Mouse (Mus musculus): ENCODE measurements at regions not wholly inside any gene's neighbourhood (a gene's known extent, or its start where the extent isn't known, plus 50 kb on each side); places are given as distances from the start of the nearest gene placed in this dataset.
A peak's percentile ranks its signal among the peaks of the same experiment; 100 is the strongest.

DNA sequence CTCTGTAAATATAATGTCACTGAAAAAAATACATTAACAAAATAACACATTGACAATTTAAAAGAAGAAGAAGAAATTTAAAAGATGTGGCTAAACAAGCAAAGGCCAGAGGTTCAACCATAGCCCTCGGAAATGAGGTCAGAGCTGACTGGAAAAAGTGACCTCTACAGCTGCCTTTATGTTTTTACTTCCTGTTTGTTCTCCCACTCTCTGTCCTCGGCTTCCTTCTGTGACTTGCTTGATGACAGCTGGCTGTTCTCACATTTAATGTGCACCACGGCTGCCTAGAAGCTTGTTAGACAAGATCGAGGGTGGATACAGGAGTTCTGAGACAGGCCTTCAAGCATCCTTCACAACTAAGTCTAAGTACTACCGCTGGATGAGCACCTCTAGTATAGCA, 194.9 kb upstream of the Acvr2a start:
- Histone ChIP-seq H3K36me3 (ENCODE audit: control insufficient read depth, insufficient read depth, low read length) (no peaks in the 10 kb centered on the region), H3K27me3 (replicated peaks; ENCODE audit: control insufficient read depth, insufficient read depth, low read length) (no peaks in the 10 kb centered on the region; the same call in 1 of the 2 replicates), H3K4me1 (ENCODE audit: control insufficient read depth, insufficient read depth, low read length) (no peaks in the 10 kb centered on the region), H3K4me3 (ENCODE audit: insufficient read depth, low read depth, low read length) (no peak overlapping the region), H3K27ac (ENCODE audit: insufficient read depth, low read depth, low read length) (no peak overlapping the region)
- peak; percentile 69 for DNase-seq
- TF ChIP-seq POLR2A (IDR thresholded peaks at IDR 0.05; ENCODE audit: low read depth, low read length) = no peak
- TF ChIP-seq CTCF (conservative IDR thresholded peaks at IDR 0.05; ENCODE audit: insufficient read depth, insufficient read length, low read depth, low read length) = no peak
- WGBS = 31% methylated on average over 5 of the region's 5 CpGs

DNA sequence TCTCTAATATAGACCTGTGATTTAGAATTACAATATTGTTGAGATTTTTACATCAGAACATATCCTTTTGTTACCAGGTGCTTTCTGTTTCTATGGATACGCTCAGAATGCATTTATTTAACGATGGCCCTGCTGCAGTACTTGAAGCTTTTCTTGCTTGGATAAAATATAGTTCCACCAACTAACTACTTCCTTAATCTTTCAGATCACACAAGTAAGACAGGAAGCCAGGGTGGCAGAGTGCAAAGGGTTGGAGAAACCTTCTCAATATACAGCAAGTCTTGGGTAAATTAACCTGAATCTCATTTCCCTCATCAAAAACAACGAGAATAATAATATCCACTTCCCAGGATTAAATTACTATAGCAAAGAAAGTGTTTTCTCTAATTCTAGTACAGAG, 193.1 kb upstream of the Acvr2a start:
- DNase-seq = no peak
- no peak overlapping the region for H3K4me3 ChIP-seq (ENCODE audit: insufficient read depth, low read depth, low read length)
- WGBS = 56% methylated on average over 3 of the region's 3 CpGs
- no peaks in the 10 kb centered on the region for H3K4me1 ChIP-seq (ENCODE audit: control insufficient read depth, insufficient read depth, low read length)
- no peak for TF ChIP-seq CTCF (conservative IDR thresholded peaks at IDR 0.05; ENCODE audit: insufficient read depth, insufficient read length, low read depth, low read length)
- TF ChIP-seq POLR2A (IDR thresholded peaks at IDR 0.05; ENCODE audit: low read depth, low read length) = no peak
- H3K27ac ChIP-seq (ENCODE audit: insufficient read depth, low read depth, low read length) = no peak overlapping the region
- H3K27me3 ChIP-seq (replicated peaks; ENCODE audit: control insufficient read depth, insufficient read depth, low read length) = no peaks in the 10 kb centered on the region; the same call in 1 of the 2 replicates
- no peaks in the 10 kb centered on the region for H3K36me3 ChIP-seq (ENCODE audit: control insufficient read depth, insufficient read depth, low read length)

DNA sequence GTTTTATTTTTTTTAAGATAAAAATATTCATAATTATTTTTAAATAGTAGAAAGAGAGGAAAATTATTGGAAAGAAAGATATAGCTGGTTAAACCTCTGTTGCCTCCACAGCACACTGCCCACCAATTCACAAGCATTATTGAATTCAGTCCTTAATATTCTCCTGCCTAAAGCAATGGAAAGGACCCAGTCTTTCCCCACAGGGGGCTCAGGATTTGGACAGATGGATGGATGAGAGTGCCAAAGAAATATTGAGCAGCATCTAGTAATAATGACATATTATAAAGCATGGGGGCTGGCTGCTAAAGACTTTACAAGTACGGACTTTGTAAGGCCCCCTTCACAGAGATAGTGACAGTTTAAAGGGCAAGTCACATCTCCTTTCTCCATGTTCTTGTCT, 191.6 kb upstream of the Acvr2a start:
- WGBS = 97% methylated on average over 1 of the region's 1 CpGs
- DNase-seq = no peak
- Histone ChIP-seq H3K36me3 (ENCODE audit: control insufficient read depth, insufficient read depth, low read length) (no peaks in the 10 kb centered on the region), H3K27ac (ENCODE audit: insufficient read depth, low read depth, low read length) (no peak overlapping the region), H3K4me3 (ENCODE audit: insufficient read depth, low read depth, low read length) (no peak overlapping the region), H3K4me1 (ENCODE audit: control insufficient read depth, insufficient read depth, low read length) (no peaks in the 10 kb centered on the region), H3K27me3 (replicated peaks; ENCODE audit: control insufficient read depth, insufficient read depth, low read length) (no peaks in the 10 kb centered on the region; the same call in 1 of the 2 replicates)
- no peak for TF ChIP-seq CTCF (conservative IDR thresholded peaks at IDR 0.05; ENCODE audit: insufficient read depth, insufficient read length, low read depth, low read length)
- no peak for TF ChIP-seq POLR2A (IDR thresholded peaks at IDR 0.05; ENCODE audit: low read depth, low read length)

DNA sequence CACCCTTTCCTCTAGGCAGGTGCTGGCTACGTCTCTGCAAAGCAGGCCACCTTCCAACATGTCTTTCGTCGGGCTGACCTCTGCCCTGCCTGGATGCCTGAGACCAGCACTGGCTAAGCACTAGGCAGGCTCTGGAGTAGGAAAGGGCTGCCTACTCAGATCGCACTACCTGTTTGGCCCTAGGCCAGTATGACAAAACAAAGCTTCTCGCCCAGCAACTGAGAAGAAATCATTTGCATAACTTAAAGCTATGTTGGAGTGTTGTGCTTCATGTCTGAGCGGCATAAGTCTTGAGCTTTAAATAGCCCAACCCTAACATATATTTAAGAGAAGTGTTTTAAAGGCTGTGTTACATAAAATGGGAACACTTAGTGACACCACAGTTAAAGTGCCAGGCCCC, 189.9 kb upstream of the Acvr2a start:
- H3K27ac ChIP-seq (ENCODE audit: insufficient read depth, low read depth, low read length) = no peak overlapping the region; the same call in 1 of the 2 replicates
- no peaks in the 10 kb centered on the region for H3K4me1 ChIP-seq (ENCODE audit: control insufficient read depth, insufficient read depth, low read length)
- DNase-seq = peak; percentile 64
- no peaks in the 10 kb centered on the region; the same call in 1 of the 2 replicates for H3K27me3 ChIP-seq (replicated peaks; ENCODE audit: control insufficient read depth, insufficient read depth, low read length)
- no peak overlapping the region for H3K4me3 ChIP-seq (ENCODE audit: insufficient read depth, low read depth, low read length)
- no peaks in the 10 kb centered on the region for H3K36me3 ChIP-seq (ENCODE audit: control insufficient read depth, insufficient read depth, low read length)
- TF ChIP-seq POLR2A (IDR thresholded peaks at IDR 0.05; ENCODE audit: low read depth, low read length) = no peak
- TF ChIP-seq CTCF (conservative IDR thresholded peaks at IDR 0.05; ENCODE audit: insufficient read depth, insufficient read length, low read depth, low read length) = no peak
- WGBS = 28% methylated on average over 6 of the region's 6 CpGs

DNA sequence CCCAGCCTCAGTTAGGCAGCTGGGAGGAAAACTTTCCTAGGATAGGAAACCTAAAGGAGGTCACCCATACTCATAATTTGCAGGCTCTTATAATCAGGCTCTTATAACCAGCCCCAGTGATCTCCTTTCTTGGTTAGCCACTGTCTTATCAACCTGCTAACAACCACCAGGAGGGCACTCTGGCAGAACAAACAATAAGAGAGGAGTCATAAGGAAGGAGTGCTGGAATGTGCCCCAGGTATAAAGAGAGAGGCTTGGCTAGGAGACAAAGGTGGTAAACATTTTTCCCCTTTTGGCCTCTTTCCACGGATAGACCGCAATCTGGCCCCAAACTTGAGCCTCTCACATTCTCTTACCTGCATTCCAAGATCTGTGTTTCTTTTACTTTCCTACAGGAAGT, 189.4 kb upstream of the Acvr2a start:
- no peak overlapping the region for H3K4me3 ChIP-seq (ENCODE audit: insufficient read depth, low read depth, low read length)
- H3K4me1 ChIP-seq (ENCODE audit: control insufficient read depth, insufficient read depth, low read length) = no peaks in the 10 kb centered on the region
- H3K27me3 ChIP-seq (replicated peaks; ENCODE audit: control insufficient read depth, insufficient read depth, low read length) = no peaks in the 10 kb centered on the region
- WGBS = 69% methylated on average over 2 of the region's 2 CpGs
- H3K27ac ChIP-seq (ENCODE audit: insufficient read depth, low read depth, low read length) = no peak overlapping the region
- H3K36me3 ChIP-seq (ENCODE audit: control insufficient read depth, insufficient read depth, low read length) = no peaks in the 10 kb centered on the region
- no peak for DNase-seq
- TF ChIP-seq POLR2A (IDR thresholded peaks at IDR 0.05; ENCODE audit: low read depth, low read length) (no peak), CTCF (conservative IDR thresholded peaks at IDR 0.05; ENCODE audit: insufficient read depth, insufficient read length, low read depth, low read length) (no peak)

DNA sequence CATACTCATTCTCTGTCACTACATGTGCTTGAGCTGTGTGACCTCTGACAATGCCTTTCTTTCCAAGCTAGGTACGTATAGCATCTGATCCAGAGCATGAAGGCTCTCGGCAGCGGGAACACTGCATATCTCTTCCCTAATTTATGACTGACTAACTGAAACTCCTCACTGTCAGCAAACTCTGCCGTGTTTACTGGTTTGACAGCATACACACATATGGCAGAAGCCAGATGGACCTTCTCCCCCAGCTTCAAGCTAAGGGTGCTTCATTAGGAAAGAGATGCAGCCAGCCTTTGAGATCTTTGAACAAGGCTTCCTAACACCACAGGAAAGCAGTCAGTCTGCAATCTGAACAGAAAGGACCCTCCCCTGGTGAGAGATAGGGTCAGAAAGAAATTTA, 186.9 kb upstream of the Acvr2a start:
- Histone ChIP-seq H3K27ac (ENCODE audit: insufficient read depth, low read depth, low read length) (no peak overlapping the region), H3K27me3 (replicated peaks; ENCODE audit: control insufficient read depth, insufficient read depth, low read length) (no peaks in the 10 kb centered on the region), H3K4me1 (ENCODE audit: control insufficient read depth, insufficient read depth, low read length) (no peaks in the 10 kb centered on the region), H3K4me3 (ENCODE audit: insufficient read depth, low read depth, low read length) (no peak overlapping the region), H3K36me3 (ENCODE audit: control insufficient read depth, insufficient read depth, low read length) (no peaks in the 10 kb centered on the region)
- TF ChIP-seq POLR2A (IDR thresholded peaks at IDR 0.05; ENCODE audit: low read depth, low read length) = no peak
- 65% methylated on average over 4 of the region's 4 CpGs for WGBS
- DNase-seq = no peak

DNA sequence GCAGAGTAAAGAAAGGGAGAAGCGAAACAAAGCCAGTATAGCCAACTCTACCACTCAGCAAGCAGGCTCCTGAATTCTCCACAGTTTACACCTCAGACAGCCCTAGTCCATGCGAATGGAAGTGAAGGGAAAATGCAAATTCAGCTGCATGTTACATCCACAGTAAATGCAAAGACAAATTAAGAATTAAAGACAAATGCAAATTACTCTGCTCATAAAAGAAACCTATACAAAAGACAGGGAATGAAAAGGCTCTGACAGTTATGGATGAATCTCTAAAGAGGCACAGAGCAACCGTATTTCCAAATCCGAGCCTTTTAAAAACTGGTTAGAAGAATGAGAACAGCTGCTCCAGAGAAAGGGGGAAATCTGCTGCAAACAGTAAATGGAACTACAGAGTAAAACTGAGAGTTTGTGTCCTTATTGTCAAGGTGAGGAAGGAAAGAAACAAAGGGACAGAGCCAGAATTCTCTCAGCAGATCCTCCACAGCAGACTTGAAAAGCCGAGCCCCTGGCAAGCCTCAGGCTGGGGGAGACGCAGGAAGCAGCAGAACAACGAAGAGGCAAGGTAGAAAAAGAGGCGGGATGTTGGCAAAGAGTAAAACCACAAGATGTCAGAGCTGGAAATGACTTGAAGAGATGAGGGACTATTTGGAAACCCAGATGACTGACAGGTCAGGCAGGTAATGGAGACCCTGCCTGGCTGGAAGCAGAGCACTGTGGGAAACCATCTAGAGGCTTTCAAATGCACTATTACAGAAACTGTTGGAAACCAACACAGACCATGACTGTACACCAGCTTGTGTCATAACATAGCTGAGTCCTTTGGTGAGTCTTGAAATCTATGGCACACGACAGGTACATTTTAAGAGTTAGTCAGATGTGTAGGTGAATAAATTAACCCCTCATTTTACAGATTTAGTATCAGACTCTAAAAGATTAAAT, 184.5 kb upstream of the Acvr2a start:
- 83% methylated on average over 9 of the region's 9 CpGs for WGBS

More for the DNA sequence above, 184.5 kb upstream of the Acvr2a start:
- TF ChIP-seq CTCF (conservative IDR thresholded peaks at IDR 0.05; ENCODE audit: insufficient read depth, insufficient read length, low read depth, low read length) (no peak), POLR2A (IDR thresholded peaks at IDR 0.05; ENCODE audit: low read depth, low read length) (no peak)
- Histone ChIP-seq H3K4me3 (ENCODE audit: insufficient read depth, low read depth, low read length) (no peak overlapping the region), H3K4me1 (ENCODE audit: control insufficient read depth, insufficient read depth, low read length) (no peaks in the 10 kb centered on the region), H3K27me3 (replicated peaks; ENCODE audit: control insufficient read depth, insufficient read depth, low read length) (no peaks in the 10 kb centered on the region), H3K27ac (ENCODE audit: insufficient read depth, low read depth, low read length) (no peak overlapping the region), H3K36me3 (ENCODE audit: control insufficient read depth, insufficient read depth, low read length) (no peaks in the 10 kb centered on the region)
- no peak for DNase-seq
